Mouse (Mus musculus) stomach, embryonic 15.5 days (tissue): ENCODE measurements around the gene Mapk9. TPM values are rescaled to one million over a fixed set of nuclear protein-coding genes. Genes with fewer than 3 reads are reported as not detected.
"Not testable (repeated sequence)": the region's sequence is repeated elsewhere in the genome, so short reads cannot be mapped to it uniquely, and the experiment has no call there.

Source experiments
- ATAC-seq: fragments of 200-750 bp; cut with Nextera tagmentation; 2 replicates; pipeline ENCODE4 v1.8.0; 2017; ENCODE audit warnings: low read depth, moderate number of reproducible peaks, moderate TSS enrichment; ENCODE audit not compliant: insufficient read depth, low FRiP score
- H3K27ac ChIP-seq: fragments of 300-500 bp; sonication (generic); 2 replicates; pipeline ENCODE4 v1.5.1; 2015; ENCODE audit warnings: mild to moderate bottlenecking, inconsistent platforms
- H3K27me3 ChIP-seq: fragments of 300-500 bp; sonication (generic); replicated peaks from 2 replicates; pipeline ENCODE4 v1.6.1; 2015; ENCODE audit warnings: inconsistent platforms
- H3K36me3 ChIP-seq: fragments of 300-500 bp; sonication (generic); 2 replicates; pipeline ENCODE4 v1.6.1; 2015; ENCODE audit warnings: inconsistent platforms
- H3K4me1 ChIP-seq: fragments of 300-500 bp; sonication (generic); 2 replicates; pipeline ENCODE4 v1.6.1; 2015; ENCODE audit warnings: inconsistent platforms
- H3K4me2 ChIP-seq: fragments of 300-500 bp; sonication (generic); 2 replicates; pipeline ENCODE4 v1.6.1; 2015; ENCODE audit warnings: mild to moderate bottlenecking, inconsistent platforms
- H3K4me3 ChIP-seq: fragments of 300-500 bp; sonication (generic); replicated peaks from 2 replicates; pipeline ENCODE4 v1.5.1; 2015; ENCODE audit warnings: inconsistent platforms
- H3K9ac ChIP-seq: fragments of 300-500 bp; sonication (generic); 2 replicates; pipeline ENCODE4 v1.6.1; 2015; ENCODE audit warnings: inconsistent platforms
- H3K9me3 ChIP-seq: fragments of 300-500 bp; sonication (generic); 2 replicates; pipeline ENCODE4 v1.6.1; 2016; ENCODE audit warnings: inconsistent platforms
- WGBS: fragments of 180-500 bp; shearing (Covaris S2); methylation state at CpG from one replicate; pipeline ENCODE4 v1.1.7; 2015; 5-methylcytosine and 5-hydroxymethylcytosine counted together
- polyA plus RNA-seq: library from polyadenylated mRNA; unstranded; fragments of >200 nt; fragmentation: Nextera tagmentation; extraction: Ambion mirVana; gene quantifications from 2 replicates; pipeline ENCODE4 v1.2.1, GENCODE M21; 2015

The Mapk9 gene
- 31.3 and 34.8 TPM in 2 replicates for polyA plus RNA-seq

GRCm38 (mm10) chr11:49846401-49847070 lies at the start of gene Mapk9:
Mapk9 (plus strand) TSS chr11:49846751.
- Histone ChIP-seq H3K9ac (peak within 1 kb of the TSS; percentile 90), H3K36me3 (no peaks in the 10 kb centered on the region), H3K9me3 (no peaks in the 10 kb centered on the region), H3K4me3 (peak within 1 kb of the TSS; percentile 95), H3K27me3 (no peaks in the 10 kb centered on the region), H3K27ac (peak within 1 kb of the TSS; percentile 89), H3K4me1 (peaks cover 16% of the 10 kb centered on the region), H3K4me2 (peak within 1 kb of the TSS; percentile 79)
- peak; percentile 98 for ATAC-seq
- under 1% methylated on average over 66 of the region's 68 CpGs for WGBS

GRCm38 (mm10) chr11:49798931-49799330 lies 47.6 kb upstream of the Mapk9 start:
- Histone ChIP-seq H3K4me2 (no peak overlapping the region), H3K4me1 (0 out of 2 replicates have a peak, but pooled peaks cover 4% of the 10 kb centered on the region), H3K27ac (no peak overlapping the region), H3K27me3 (no peaks in the 10 kb centered on the region), H3K36me3 (no peaks in the 10 kb centered on the region), H3K9ac (no peak overlapping the region), H3K4me3 (no peak overlapping the region), H3K9me3 (no peaks in the 10 kb centered on the region)
- ATAC-seq = no peak
- 91% methylated on average over 6 of the region's 6 CpGs for WGBS

GRCm38 (mm10) chr11:49801516-49801915 lies 45.0 kb upstream of the Mapk9 start:
- Histone ChIP-seq H3K4me3 (no peak overlapping the region), H3K27me3 (no peaks in the 10 kb centered on the region), H3K9ac (no peak overlapping the region), H3K36me3 (no peaks in the 10 kb centered on the region), H3K27ac (no peak overlapping the region), H3K4me1 (no peaks in the 10 kb centered on the region), H3K4me2 (no peak overlapping the region), H3K9me3 (no peaks in the 10 kb centered on the region)
- ATAC-seq = no peak
- 46% methylated on average over 4 of the region's 4 CpGs for WGBS

GRCm38 (mm10) chr11:49803801-49804200 lies 42.8 kb upstream of the Mapk9 start:
- Histone ChIP-seq H3K27me3 (no peaks in the 10 kb centered on the region), H3K4me3 (no peak overlapping the region), H3K4me1 (no peaks in the 10 kb centered on the region), H3K36me3 (no peaks in the 10 kb centered on the region), H3K9ac (no peak overlapping the region), H3K9me3 (no peaks in the 10 kb centered on the region), H3K27ac (no peak overlapping the region), H3K4me2 (no peak overlapping the region)
- 95% methylated on average over 4 of the region's 4 CpGs for WGBS
- ATAC-seq = no peak

GRCm38 (mm10) chr11:49806218-49806617 lies 40.3 kb upstream of the Mapk9 start:
- Histone ChIP-seq H3K36me3 (no peaks in the 10 kb centered on the region), H3K4me2 (no peak overlapping the region), H3K27ac (no peak overlapping the region), H3K9ac (no peak overlapping the region), H3K4me1 (no peaks in the 10 kb centered on the region), H3K9me3 (no peaks in the 10 kb centered on the region), H3K4me3 (no peak overlapping the region), H3K27me3 (no peaks in the 10 kb centered on the region)
- ATAC-seq = no peak
- WGBS = 49% methylated on average over 3 of the region's 3 CpGs

- no peak for ATAC-seq
- no peaks in the 10 kb centered on the region for H3K36me3 ChIP-seq
- H3K9me3 ChIP-seq = no peaks in the 10 kb centered on the region
- no peak overlapping the region for H3K27ac ChIP-seq
- WGBS = 88% methylated on average over 9 of the region's 9 CpGs
- H3K9ac ChIP-seq = no peak overlapping the region
- no peaks in the 10 kb centered on the region for H3K4me1 ChIP-seq
- no peaks in the 10 kb centered on the region for H3K27me3 ChIP-seq
- H3K4me3 ChIP-seq = no peak overlapping the region
- no peak overlapping the region for H3K4me2 ChIP-seq
Measured at GRCm38 (mm10) chr11:49808946-49809345, 37.6 kb upstream of the Mapk9 start.

GRCm38 (mm10) chr11:49810696-49811095 lies 35.9 kb upstream of the Mapk9 start:
- 81% methylated on average over 7 of the region's 7 CpGs for WGBS
- H3K27me3 ChIP-seq = not testable (repeated sequence)

GRCm38 (mm10) chr11:49811099-49811541 lies 35.4 kb upstream of the Mapk9 start:
- Histone ChIP-seq H3K4me1 (no peaks in the 10 kb centered on the region), H3K4me3 (no peak overlapping the region), H3K36me3 (no peaks in the 10 kb centered on the region), H3K9me3 (no peaks in the 10 kb centered on the region), H3K4me2 (no peak overlapping the region), H3K9ac (no peak overlapping the region), H3K27me3 (no peaks in the 10 kb centered on the region), H3K27ac (no peak overlapping the region)
- ATAC-seq = peak; percentile 58; the same call in 1 of the 2 replicates
- WGBS = 74% methylated on average over 8 of the region's 8 CpGs

More at GRCm38 (mm10) chr11:49810696-49811095, 35.9 kb upstream of the Mapk9 start:
- not testable (repeated sequence) for H3K4me3 ChIP-seq, H3K9me3 ChIP-seq, H3K4me2 ChIP-seq, H3K36me3 ChIP-seq, H3K27ac ChIP-seq, H3K4me1 ChIP-seq, H3K9ac ChIP-seq, ATAC-seq

- H3K4me1 ChIP-seq = no peaks in the 10 kb centered on the region
- 78% methylated on average over 8 of the region's 8 CpGs for WGBS
- no peak overlapping the region for H3K27ac ChIP-seq
- no peak overlapping the region for H3K4me3 ChIP-seq
- no peak overlapping the region for H3K4me2 ChIP-seq
- H3K36me3 ChIP-seq = no peaks in the 10 kb centered on the region
- no peaks in the 10 kb centered on the region for H3K27me3 ChIP-seq
- ATAC-seq = no peak
- H3K9ac ChIP-seq = no peak overlapping the region
- no peaks in the 10 kb centered on the region for H3K9me3 ChIP-seq
Measured at GRCm38 (mm10) chr11:49811879-49812278, 34.7 kb upstream of the Mapk9 start.

- 86% methylated on average over 15 of the region's 15 CpGs for WGBS
- no peaks in the 10 kb centered on the region for H3K4me1 ChIP-seq
- H3K36me3 ChIP-seq = no peaks in the 10 kb centered on the region
- no peak for ATAC-seq
- no peak overlapping the region for H3K4me2 ChIP-seq
- H3K9me3 ChIP-seq = no peaks in the 10 kb centered on the region
- H3K27ac ChIP-seq = no peak overlapping the region
- no peaks in the 10 kb centered on the region for H3K27me3 ChIP-seq
- H3K9ac ChIP-seq = no peak overlapping the region
- H3K4me3 ChIP-seq = no peak overlapping the region
Measured at GRCm38 (mm10) chr11:49818869-49819566, 27.5 kb upstream of the Mapk9 start.

- 82% methylated on average over 7 of the region's 7 CpGs for WGBS
Measured at GRCm38 (mm10) chr11:49819676-49820075, 26.9 kb upstream of the Mapk9 start.

GRCm38 (mm10) chr11:49820928-49821327 lies 25.6 kb upstream of the Mapk9 start:
- Histone ChIP-seq H3K4me3 (no peak overlapping the region), H3K36me3 (no peaks in the 10 kb centered on the region), H3K9me3 (no peaks in the 10 kb centered on the region), H3K9ac (no peak overlapping the region), H3K4me1 (no peaks in the 10 kb centered on the region), H3K27me3 (no peaks in the 10 kb centered on the region), H3K27ac (no peak overlapping the region), H3K4me2 (no peak overlapping the region)
- ATAC-seq = 0 out of 2 replicates have a peak, but pooled peaks have one; percentile 35
- 72% methylated on average over 2 of the region's 2 CpGs for WGBS

More at GRCm38 (mm10) chr11:49819676-49820075, 26.9 kb upstream of the Mapk9 start:
- Histone ChIP-seq H3K9ac (no peak overlapping the region), H3K4me2 (no peak overlapping the region), H3K4me3 (no peak overlapping the region), H3K27ac (no peak overlapping the region), H3K9me3 (no peaks in the 10 kb centered on the region), H3K36me3 (no peaks in the 10 kb centered on the region), H3K27me3 (no peaks in the 10 kb centered on the region), H3K4me1 (no peaks in the 10 kb centered on the region)
- no peak for ATAC-seq
